Mouse (Mus musculus) embryonic facial prominence, embryonic 12.5 days (tissue): ENCODE measurements at regions not wholly inside any gene's neighbourhood (a gene's known extent, or its start where the extent isn't known, plus 50 kb on each side); places are given as distances from the start of the nearest gene placed in this dataset.

ENCODE experiments used
- ATAC-seq: fragments of 200-750 bp; cut with Nextera tagmentation; 2 replicates; pipeline ENCODE4 v1.8.0; 2017; ENCODE audit not compliant: insufficient number of reproducible peaks, insufficient read depth, low FRiP score, low TSS enrichment
- H3K27ac ChIP-seq: fragments of 300-500 bp; sonication (generic); 2 replicates; pipeline ENCODE4 v1.5.1; 2016; ENCODE audit warnings: mild to moderate bottlenecking
- H3K27me3 ChIP-seq: fragments of 300-500 bp; sonication (generic); 2 replicates; pipeline ENCODE4 v1.6.1; 2016; ENCODE audit warnings: mild to moderate bottlenecking, moderate library complexity
- H3K36me3 ChIP-seq: fragments of 300-500 bp; sonication (generic); 2 replicates; pipeline ENCODE4 v1.6.1; 2016; ENCODE audit warnings: mild to moderate bottlenecking
- H3K4me1 ChIP-seq: fragments of 300-500 bp; sonication (generic); 2 replicates; pipeline ENCODE4 v1.6.1; 2016
- H3K4me2 ChIP-seq: fragments of 300-500 bp; sonication (generic); replicated peaks from 2 replicates; pipeline ENCODE4 v1.6.1; 2016; ENCODE audit warnings: mild to moderate bottlenecking, moderate library complexity
- H3K4me3 ChIP-seq: fragments of 300-500 bp; sonication (generic); 2 replicates; pipeline ENCODE4 v1.5.1; 2016; ENCODE audit warnings: mild to moderate bottlenecking
- H3K9ac ChIP-seq: fragments of 300-500 bp; sonication (generic); 2 replicates; pipeline ENCODE4 v1.6.1; 2016; ENCODE audit warnings: mild to moderate bottlenecking, moderate library complexity
- H3K9me3 ChIP-seq: fragments of 300-500 bp; sonication (generic); 2 replicates; pipeline ENCODE4 v1.6.1; 2016; ENCODE audit warnings: mild to moderate bottlenecking, moderate library complexity
- WGBS: fragments of 180-500 bp; shearing (Covaris S2); methylation state at CpG from one replicate; pipeline ENCODE4 v1.1.7; 2016; 5-methylcytosine and 5-hydroxymethylcytosine counted together

DNA sequence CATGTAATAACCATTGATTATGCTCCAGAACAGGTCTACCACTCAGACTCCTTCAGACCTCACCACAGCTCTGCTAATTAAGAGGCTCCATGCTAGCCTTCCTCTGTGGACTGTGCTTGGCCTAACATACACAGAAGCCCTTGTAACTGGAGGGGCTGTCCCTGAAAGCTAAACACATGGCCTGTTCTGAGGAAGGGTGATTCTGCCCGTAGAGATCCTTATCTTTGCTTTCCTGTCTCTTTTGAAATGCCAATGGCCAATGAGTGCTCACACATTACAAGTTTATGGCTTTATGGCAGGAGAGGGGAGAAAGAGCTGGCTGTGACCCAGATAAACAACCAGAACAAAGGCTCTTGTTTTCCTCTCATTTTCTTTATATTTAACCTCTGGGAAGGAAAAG lies 96.2 kb upstream of the Kit start:
- H3K27ac ChIP-seq = no peak overlapping the region
- H3K4me1 ChIP-seq = no peaks in the 10 kb centered on the region
- no peaks in the 10 kb centered on the region for H3K27me3 ChIP-seq
- no peak overlapping the region for H3K9ac ChIP-seq
- 8% methylated on average over 1 of the region's 1 CpGs for WGBS
- H3K4me3 ChIP-seq = no peak overlapping the region
- no peaks in the 10 kb centered on the region for H3K9me3 ChIP-seq
- no peak overlapping the region for H3K4me2 ChIP-seq
- H3K36me3 ChIP-seq = no peaks in the 10 kb centered on the region
- ATAC-seq = no peak

DNA sequence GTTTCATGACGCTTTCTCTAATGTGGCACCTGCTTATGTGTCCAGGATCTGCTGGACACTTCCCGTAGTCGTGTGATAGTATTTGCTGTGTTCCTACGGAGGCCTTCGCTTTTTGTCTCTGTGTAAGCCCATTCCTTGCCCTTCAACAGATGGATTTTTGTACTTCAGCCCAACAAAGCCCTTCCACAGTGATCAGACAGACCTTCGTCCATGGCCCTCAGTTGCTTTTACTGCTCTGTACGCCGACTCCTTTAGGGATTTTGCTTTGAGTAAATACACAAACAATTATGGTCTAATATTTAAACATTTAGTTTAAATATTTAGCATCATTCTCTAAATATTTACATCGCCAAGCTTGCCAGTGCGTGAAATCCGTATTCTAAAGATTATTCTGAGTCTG lies 95.6 kb upstream of the Kit start:
- 81% methylated on average over 11 of the region's 11 CpGs for WGBS

DNA sequence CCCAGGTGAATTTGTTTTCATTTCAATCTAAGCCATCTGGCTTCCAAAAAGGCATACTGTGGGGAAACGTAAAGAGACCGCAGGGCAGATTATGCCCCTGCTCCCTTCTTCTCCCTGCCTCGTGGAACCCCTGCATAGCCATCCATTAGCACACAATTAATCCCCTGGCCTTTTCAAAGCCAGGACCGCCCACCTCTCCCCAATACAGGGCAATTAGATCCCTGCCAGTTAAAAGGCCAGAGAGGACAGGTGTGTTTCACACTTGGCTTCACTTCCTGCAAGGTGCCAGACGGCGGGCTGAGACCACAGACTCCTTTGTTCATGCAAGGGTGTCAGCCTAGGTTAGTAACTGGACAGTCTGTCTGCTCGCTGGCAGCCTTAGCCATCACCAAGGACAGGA lies 93.1 kb upstream of the Kit start:
- ATAC-seq = peak; percentile 28; the same call in 1 of the 2 replicates

More for the DNA sequence above, 95.6 kb upstream of the Kit start:
- Histone ChIP-seq H3K36me3 (no peaks in the 10 kb centered on the region), H3K27me3 (no peaks in the 10 kb centered on the region), H3K4me2 (no peak overlapping the region), H3K9ac (no peak overlapping the region), H3K4me1 (no peaks in the 10 kb centered on the region), H3K9me3 (no peaks in the 10 kb centered on the region), H3K27ac (no peak overlapping the region), H3K4me3 (no peak overlapping the region)
- ATAC-seq = no peak

DNA sequence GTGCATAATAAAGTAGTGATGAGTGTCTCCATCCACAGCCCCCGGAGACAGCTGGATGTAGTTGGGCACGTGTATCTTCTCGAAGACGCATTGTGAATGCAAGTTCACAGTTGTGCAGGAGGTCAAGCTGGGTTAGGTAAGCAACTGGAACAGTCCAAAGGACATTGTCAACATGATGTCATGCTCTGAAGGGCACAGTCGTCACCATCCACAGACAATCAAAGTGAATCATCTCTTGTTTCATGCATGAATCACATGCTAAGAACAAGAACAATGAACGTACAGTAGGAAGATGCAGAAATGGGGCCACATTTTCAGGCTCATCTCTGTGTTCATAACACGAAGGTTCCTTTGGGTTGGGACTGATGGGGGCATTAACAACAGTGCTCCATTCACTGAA lies 90.4 kb upstream of the Kit start:
- Histone ChIP-seq H3K4me1 (no peaks in the 10 kb centered on the region), H3K36me3 (no peaks in the 10 kb centered on the region), H3K27me3 (no peaks in the 10 kb centered on the region), H3K4me3 (no peak overlapping the region), H3K9ac (no peak overlapping the region), H3K27ac (no peak overlapping the region), H3K4me2 (no peak overlapping the region), H3K9me3 (no peaks in the 10 kb centered on the region)
- WGBS = 87% methylated on average over 7 of the region's 7 CpGs
- no peak for ATAC-seq

More for the DNA sequence above, 93.1 kb upstream of the Kit start:
- Histone ChIP-seq H3K9ac (no peak overlapping the region), H3K36me3 (no peaks in the 10 kb centered on the region), H3K27ac (no peak overlapping the region), H3K4me2 (no peak overlapping the region), H3K4me3 (no peak overlapping the region), H3K4me1 (no peaks in the 10 kb centered on the region), H3K27me3 (no peaks in the 10 kb centered on the region), H3K9me3 (no peaks in the 10 kb centered on the region)
- 21% methylated on average over 7 of the region's 7 CpGs for WGBS

DNA sequence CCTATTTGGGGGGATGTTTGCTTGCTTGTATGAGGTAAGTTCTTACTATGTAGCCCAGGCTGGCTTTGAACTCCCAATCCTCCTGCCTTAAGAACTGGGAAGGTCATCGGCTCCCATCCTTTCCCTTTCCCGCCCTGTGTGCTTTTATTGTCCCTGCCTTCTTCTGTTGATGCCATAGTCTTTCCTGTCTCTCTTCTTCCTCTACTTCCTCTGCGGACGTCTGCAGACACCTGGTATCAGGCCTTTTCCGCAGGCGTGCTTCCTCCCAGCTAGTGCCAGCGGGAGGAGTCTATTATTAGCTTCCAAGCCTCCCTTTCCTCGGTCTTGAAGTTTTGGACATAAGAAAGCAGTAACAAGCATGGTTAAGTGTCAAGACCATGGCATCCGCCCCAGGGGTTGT lies 83.9 kb upstream of the Kit start:
- Histone ChIP-seq H3K9ac (no peak overlapping the region), H3K4me1 (no peaks in the 10 kb centered on the region), H3K9me3 (no peaks in the 10 kb centered on the region), H3K27me3 (no peaks in the 10 kb centered on the region), H3K4me3 (no peak overlapping the region), H3K4me2 (no peak overlapping the region), H3K36me3 (no peaks in the 10 kb centered on the region), H3K27ac (no peak overlapping the region)
- ATAC-seq = no peak
- WGBS = 82% methylated on average over 9 of the region's 9 CpGs

DNA sequence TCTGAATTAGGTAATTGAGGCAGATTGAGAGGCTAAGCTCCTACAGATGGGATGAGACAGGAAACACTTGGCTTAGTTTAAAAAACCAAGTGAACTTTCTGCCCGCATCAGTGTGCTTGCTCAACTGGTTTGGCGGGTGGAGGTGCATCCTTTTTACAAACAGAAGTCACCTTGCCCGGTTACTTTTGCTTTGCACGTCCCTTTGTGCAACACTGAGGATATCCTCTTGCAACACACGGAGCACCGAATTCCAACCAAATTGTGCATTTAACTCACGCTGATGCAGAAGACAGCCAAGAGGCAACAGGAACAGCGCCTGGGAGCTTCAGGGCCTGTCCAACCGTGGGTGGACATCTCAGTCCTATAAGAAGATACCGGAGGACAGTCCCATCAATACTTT lies 80.6 kb upstream of the Kit start:
- Histone ChIP-seq H3K27ac (no peak overlapping the region), H3K4me2 (no peak overlapping the region), H3K9me3 (no peaks in the 10 kb centered on the region), H3K9ac (no peak overlapping the region), H3K4me1 (no peaks in the 10 kb centered on the region), H3K27me3 (no peaks in the 10 kb centered on the region), H3K4me3 (no peak overlapping the region), H3K36me3 (no peaks in the 10 kb centered on the region)
- no peak for ATAC-seq
- 79% methylated on average over 10 of the region's 10 CpGs for WGBS

DNA sequence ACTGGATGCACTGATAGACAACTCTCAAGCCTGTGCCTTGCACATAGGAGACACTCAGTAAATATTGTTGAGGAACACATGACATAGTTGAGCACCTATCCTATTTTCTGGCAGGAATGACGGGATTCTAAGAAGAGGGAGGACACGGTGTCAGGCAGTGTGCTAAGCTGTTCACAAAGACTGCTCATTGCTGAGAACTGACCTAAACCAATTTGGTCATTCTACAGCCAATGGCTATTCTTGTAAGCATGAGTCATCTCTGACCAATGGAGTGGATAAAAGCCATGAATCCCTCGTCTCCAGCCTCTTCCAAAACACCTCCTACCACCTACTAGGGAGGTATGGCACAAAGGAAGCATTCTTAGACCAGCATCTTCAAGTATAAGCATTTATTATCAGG lies 75.7 kb upstream of the Kit start:
- no peaks in the 10 kb centered on the region for H3K4me1 ChIP-seq
- H3K4me3 ChIP-seq = no peak overlapping the region
- 82% methylated on average over 3 of the region's 3 CpGs for WGBS
- H3K36me3 ChIP-seq = no peaks in the 10 kb centered on the region
- H3K27me3 ChIP-seq = no peaks in the 10 kb centered on the region
- H3K27ac ChIP-seq = no peak overlapping the region
- H3K4me2 ChIP-seq = no peak overlapping the region
- no peak for ATAC-seq
- H3K9ac ChIP-seq = no peak overlapping the region
- no peaks in the 10 kb centered on the region for H3K9me3 ChIP-seq

DNA sequence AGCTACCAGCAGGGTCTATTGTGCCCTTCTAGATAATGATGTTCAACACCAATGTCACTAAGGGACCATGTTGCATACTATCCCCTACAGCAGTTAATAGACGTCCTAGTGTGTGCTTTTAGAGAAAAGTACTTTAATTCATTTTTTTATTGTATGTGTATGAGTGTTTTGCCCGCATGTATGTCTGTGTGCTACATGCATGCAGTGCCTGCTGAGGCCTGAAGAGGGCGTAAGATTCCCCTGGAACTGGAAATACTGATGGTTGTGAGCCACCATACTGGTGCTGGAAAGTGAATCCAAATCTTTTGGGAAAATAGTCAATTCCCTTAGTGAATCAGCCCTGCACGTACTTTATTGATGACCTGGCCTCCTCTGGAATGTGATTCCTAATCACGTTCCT lies 75.0 kb upstream of the Kit start:
- no peak for ATAC-seq
- 86% methylated on average over 5 of the region's 5 CpGs for WGBS
- no peaks in the 10 kb centered on the region for H3K4me1 ChIP-seq

DNA sequence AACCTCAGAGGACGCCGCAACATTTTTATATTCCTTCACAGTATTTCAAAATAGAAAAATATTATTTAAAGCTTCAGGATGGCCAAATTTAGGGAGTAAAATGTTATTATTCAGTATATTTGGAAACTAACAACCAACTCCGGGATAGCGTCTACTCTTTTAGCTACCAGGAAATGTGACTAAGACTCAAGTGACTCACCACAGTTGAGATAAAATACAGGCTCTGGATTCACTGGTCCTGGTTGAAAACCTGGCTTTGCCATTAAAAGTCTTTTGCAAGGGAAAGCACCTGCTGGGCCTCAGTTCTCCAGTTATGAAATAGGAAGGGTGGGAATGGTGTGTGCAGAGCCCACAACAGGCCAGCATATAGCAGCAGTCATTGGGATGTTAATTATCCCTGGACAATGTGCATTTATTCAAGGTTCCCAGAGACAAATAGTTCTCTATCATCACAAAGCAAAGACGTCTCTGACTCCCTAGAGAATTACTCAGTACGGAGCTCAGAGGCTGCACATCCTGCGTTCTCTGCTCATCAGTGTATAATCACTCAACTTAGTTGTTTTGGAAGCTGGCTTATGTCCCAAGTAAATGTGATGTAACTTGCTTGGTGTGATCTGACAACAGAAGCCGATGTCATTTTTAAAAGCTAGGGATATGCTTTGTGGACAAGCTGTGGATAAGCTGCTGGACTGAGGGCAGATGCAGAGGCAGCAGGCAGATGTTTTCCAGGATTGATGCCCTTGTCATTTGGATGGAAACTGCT lies 73.9 kb upstream of the Kit start:
- no peak for ATAC-seq
- H3K27me3 ChIP-seq = no peaks in the 10 kb centered on the region
- no peaks in the 10 kb centered on the region for H3K36me3 ChIP-seq
- H3K9me3 ChIP-seq = no peaks in the 10 kb centered on the region
- H3K4me1 ChIP-seq = no peaks in the 10 kb centered on the region
- H3K4me3 ChIP-seq = no peak overlapping the region
- no peak overlapping the region for H3K27ac ChIP-seq
- 83% methylated on average over 8 of the region's 8 CpGs for WGBS
- H3K4me2 ChIP-seq = no peak overlapping the region
- no peak overlapping the region for H3K9ac ChIP-seq

More for the DNA sequence above, 75.0 kb upstream of the Kit start:
- Histone ChIP-seq H3K9ac (no peak overlapping the region), H3K4me3 (no peak overlapping the region), H3K27ac (no peak overlapping the region), H3K36me3 (no peaks in the 10 kb centered on the region), H3K4me2 (no peak overlapping the region), H3K27me3 (no peaks in the 10 kb centered on the region), H3K9me3 (no peaks in the 10 kb centered on the region)

DNA sequence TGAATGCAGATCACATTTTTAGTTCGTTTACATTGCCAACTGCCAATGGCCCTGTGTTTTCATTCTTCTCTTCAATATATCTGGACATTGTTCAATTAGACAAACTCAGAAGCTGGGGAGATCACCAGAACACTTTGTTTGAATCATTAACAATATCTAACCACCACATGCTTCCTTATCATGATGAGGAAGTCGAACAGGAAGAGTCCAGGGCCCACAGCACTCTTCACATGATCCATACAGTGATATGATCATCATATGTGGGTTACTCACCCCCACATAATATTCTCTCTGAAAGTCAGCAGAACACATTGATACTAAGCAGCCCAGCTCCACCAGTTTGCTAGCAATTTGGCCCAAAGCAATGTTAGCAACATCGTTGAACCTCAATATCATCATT lies 71.0 kb upstream of the Kit start:
- no peak for ATAC-seq
- Histone ChIP-seq H3K9ac (no peak overlapping the region), H3K9me3 (no peaks in the 10 kb centered on the region), H3K27ac (no peak overlapping the region), H3K36me3 (no peaks in the 10 kb centered on the region), H3K4me1 (no peaks in the 10 kb centered on the region), H3K4me3 (no peak overlapping the region), H3K4me2 (no peak overlapping the region), H3K27me3 (no peaks in the 10 kb centered on the region)
- 82% methylated on average over 3 of the region's 3 CpGs for WGBS

DNA sequence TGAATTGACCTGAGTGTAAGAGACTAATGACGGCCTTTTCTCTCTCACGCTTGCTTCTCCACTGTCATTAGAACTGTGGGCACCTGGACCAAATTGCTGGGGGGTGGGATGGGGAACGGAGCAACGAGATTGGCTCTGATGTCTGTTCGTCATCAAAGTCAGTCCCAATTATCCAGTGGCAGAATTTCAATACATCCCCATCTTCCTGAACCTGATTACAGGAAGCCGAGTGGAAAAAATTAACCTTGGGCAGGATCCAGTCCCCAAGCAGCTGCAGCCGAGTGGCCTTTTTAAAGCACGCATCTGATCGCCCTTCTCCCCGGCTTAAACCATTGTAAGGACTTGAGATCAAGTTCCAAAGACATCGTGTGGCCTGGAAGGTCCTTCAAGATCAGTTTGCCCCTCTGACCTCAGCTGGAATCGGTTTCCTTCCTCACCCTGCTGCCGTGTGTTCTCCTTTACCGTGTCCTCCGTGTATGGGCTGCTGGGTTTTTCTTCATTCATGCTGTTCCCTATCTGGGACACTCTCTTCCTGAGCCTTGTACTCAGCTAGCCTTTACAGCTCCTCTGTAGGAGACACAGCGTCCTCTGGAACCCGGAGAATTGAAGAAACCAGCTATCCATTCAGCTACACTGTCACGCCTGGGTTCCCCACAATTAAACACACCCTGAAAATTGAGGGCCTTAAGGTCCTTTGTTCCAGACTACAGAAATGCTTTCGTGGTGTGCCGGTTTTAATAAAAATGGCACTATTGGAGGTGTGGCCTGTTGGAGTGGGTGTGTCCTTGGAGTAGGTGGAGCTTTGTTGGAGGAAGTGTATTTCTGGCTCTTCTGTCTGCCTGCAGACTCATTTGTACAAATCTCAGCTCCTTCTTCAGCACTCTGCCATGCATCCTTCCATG lies 61.9 kb upstream of the Kit start:
- H3K4me2 ChIP-seq = no peak overlapping the region
- no peak for ATAC-seq
- no peak overlapping the region for H3K9ac ChIP-seq
- H3K36me3 ChIP-seq = no peaks in the 10 kb centered on the region
- H3K9me3 ChIP-seq = no peaks in the 10 kb centered on the region
- no peaks in the 10 kb centered on the region for H3K4me1 ChIP-seq
- no peak overlapping the region for H3K27ac ChIP-seq
- WGBS = 43% methylated on average over 20 of the region's 20 CpGs
- no peak overlapping the region for H3K4me3 ChIP-seq
- no peaks in the 10 kb centered on the region for H3K27me3 ChIP-seq

DNA sequence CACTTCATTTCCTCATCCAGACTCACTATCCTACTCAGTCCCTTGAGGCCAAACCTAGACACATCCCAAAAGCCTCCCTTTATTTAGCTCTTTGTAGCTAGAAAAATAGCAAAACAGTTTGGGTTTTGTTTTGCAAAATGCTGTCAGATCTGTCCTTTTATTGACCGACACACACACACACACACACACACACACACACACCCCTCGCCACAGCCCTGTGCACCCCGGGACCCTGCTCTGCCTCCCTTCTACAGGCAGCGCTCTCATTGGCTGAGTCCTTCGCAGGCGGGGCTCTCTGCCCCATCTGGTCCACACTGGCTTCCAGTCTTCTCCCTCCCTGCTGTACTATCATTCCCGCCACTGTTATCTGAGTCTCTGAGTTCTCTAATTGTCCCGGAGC lies 56.5 kb upstream of the Kit start:
- Histone ChIP-seq H3K9me3 (no peaks in the 10 kb centered on the region), H3K27ac (no peak overlapping the region)
- no peak for ATAC-seq

More for the DNA sequence above, 56.5 kb upstream of the Kit start:
- Histone ChIP-seq H3K27me3 (no peaks in the 10 kb centered on the region), H3K36me3 (no peaks in the 10 kb centered on the region), H3K4me2 (no peak overlapping the region), H3K4me3 (no peak overlapping the region), H3K9ac (no peak overlapping the region), H3K4me1 (no peaks in the 10 kb centered on the region)
- 60% methylated on average over 8 of the region's 8 CpGs for WGBS
